Mouse (Mus musculus): ENCODE measurements around the gene Parl. TPM values are rescaled to one million over a fixed set of nuclear protein-coding genes. Genes with fewer than 3 reads are reported as not detected.

The Parl gene
- polyA plus RNA-seq, 1 experiment from 2014 or later = 110 TPM

GRCm38 (mm10) chr16:20279395-20279794 lies 22.8 kb downstream of the Parl start:
- Histone ChIP-seq H3K4me1 (replicated peaks; ENCODE audit: insufficient read depth, low read length) (no peaks in the 10 kb centered on the region), H3K4me3 (replicated peaks; ENCODE audit: low read depth, low read length) (no peak overlapping the region), H3K9me3 (replicated peaks; ENCODE audit: low read length) (no peaks in the 10 kb centered on the region), H3K4me2 (ENCODE audit: low read length) (no peak overlapping the region), H3K27me3 (ENCODE audit: insufficient read depth, low read length) (no peaks in the 10 kb centered on the region), H3K9ac (ENCODE audit: low read depth, low read length) (no peak overlapping the region), H3K27ac (no peak overlapping the region), H3K36me3 (ENCODE audit: insufficient read depth, low read length) (peaks cover 36% of the 10 kb centered on the region)
- DNase-seq (ENCODE audit: low spot score) (no peak), ATAC-seq (replicated peaks; ENCODE audit: low FRiP score, low read depth) (no peak)
- TF ChIP-seq CTCF (IDR thresholded peaks at IDR 0.05; ENCODE audit: low read depth) = no peak
- 91% methylated on average over 5 of the region's 5 CpGs for WGBS

GRCm38 (mm10) chr16:20272994-20273393 lies 29.2 kb downstream of the Parl start:
- H3K4me2 ChIP-seq (ENCODE audit: low read length) = no peak overlapping the region
- H3K4me1 ChIP-seq (replicated peaks; ENCODE audit: insufficient read depth, low read length) = no peaks in the 10 kb centered on the region
- H3K9ac ChIP-seq (ENCODE audit: low read depth, low read length) = no peak overlapping the region
- no peaks in the 10 kb centered on the region for H3K36me3 ChIP-seq (ENCODE audit: insufficient read depth, low read length)
- ATAC-seq (replicated peaks; ENCODE audit: low FRiP score, low read depth) (no peak), DNase-seq (ENCODE audit: low spot score) (no peak)
- WGBS = 28% methylated on average over 3 of the region's 3 CpGs
- no peak overlapping the region for H3K4me3 ChIP-seq (replicated peaks; ENCODE audit: low read depth, low read length)
- H3K9me3 ChIP-seq (replicated peaks; ENCODE audit: low read length) = no peaks in the 10 kb centered on the region
- H3K27me3 ChIP-seq (ENCODE audit: insufficient read depth, low read length) = no peaks in the 10 kb centered on the region
- no peak overlapping the region for H3K27ac ChIP-seq
- no peak for TF ChIP-seq CTCF (IDR thresholded peaks at IDR 0.05; ENCODE audit: low read depth)

- TF ChIP-seq CTCF (IDR thresholded peaks at IDR 0.05; ENCODE audit: low read depth) = no peak
- no peak overlapping the region for H3K9ac ChIP-seq (ENCODE audit: low read depth, low read length)
- H3K4me2 ChIP-seq (ENCODE audit: low read length) = no peak overlapping the region
- H3K4me1 ChIP-seq (replicated peaks; ENCODE audit: insufficient read depth, low read length) = no peaks in the 10 kb centered on the region
- no peaks in the 10 kb centered on the region for H3K9me3 ChIP-seq (replicated peaks; ENCODE audit: low read length)
- H3K36me3 ChIP-seq (ENCODE audit: insufficient read depth, low read length) = no peaks in the 10 kb centered on the region
- no peak for DNase-seq (ENCODE audit: low spot score)
- ATAC-seq (replicated peaks; ENCODE audit: low FRiP score, low read depth) = no peak
- no peak overlapping the region for H3K4me3 ChIP-seq (replicated peaks; ENCODE audit: low read depth, low read length)
- 77% methylated on average over 4 of the region's 4 CpGs for WGBS
- no peak overlapping the region for H3K27ac ChIP-seq
- H3K27me3 ChIP-seq (ENCODE audit: insufficient read depth, low read length) = no peaks in the 10 kb centered on the region
Measured at GRCm38 (mm10) chr16:20271339-20271738, 30.8 kb downstream of the Parl start.

- Histone ChIP-seq H3K9me3 (replicated peaks; ENCODE audit: low read length) (no peaks in the 10 kb centered on the region), H3K27ac (no peak overlapping the region), H3K9ac (ENCODE audit: low read depth, low read length) (no peak overlapping the region), H3K27me3 (ENCODE audit: insufficient read depth, low read length) (no peaks in the 10 kb centered on the region), H3K4me2 (ENCODE audit: low read length) (no peak overlapping the region), H3K4me3 (replicated peaks; ENCODE audit: low read depth, low read length) (no peak overlapping the region), H3K36me3 (ENCODE audit: insufficient read depth, low read length) (no peaks in the 10 kb centered on the region), H3K4me1 (replicated peaks; ENCODE audit: insufficient read depth, low read length) (no peaks in the 10 kb centered on the region)
- ATAC-seq (replicated peaks; ENCODE audit: low FRiP score, low read depth) (no peak), DNase-seq (ENCODE audit: low spot score) (no peak)
- no peak for TF ChIP-seq CTCF (IDR thresholded peaks at IDR 0.05; ENCODE audit: low read depth)
- 73% methylated on average over 7 of the region's 7 CpGs for WGBS
Measured at GRCm38 (mm10) chr16:20265089-20265488, 37.1 kb downstream of the Parl start.

- H3K27me3 ChIP-seq (ENCODE audit: insufficient read depth, low read length) = no peaks in the 10 kb centered on the region
- no peak overlapping the region for H3K4me2 ChIP-seq (ENCODE audit: low read length)
- H3K4me1 ChIP-seq (replicated peaks; ENCODE audit: insufficient read depth, low read length) = no peaks in the 10 kb centered on the region
- TF ChIP-seq CTCF (IDR thresholded peaks at IDR 0.05; ENCODE audit: low read depth) = no peak
- no peak for DNase-seq (ENCODE audit: low spot score)
- ATAC-seq (replicated peaks; ENCODE audit: low FRiP score, low read depth) = no peak
- no peak overlapping the region for H3K4me3 ChIP-seq (replicated peaks; ENCODE audit: low read depth, low read length)
- H3K9ac ChIP-seq (ENCODE audit: low read depth, low read length) = no peak overlapping the region
- no peak overlapping the region for H3K27ac ChIP-seq
- 85% methylated on average over 5 of the region's 5 CpGs for WGBS
- no peaks in the 10 kb centered on the region for H3K9me3 ChIP-seq (replicated peaks; ENCODE audit: low read length)
- no peaks in the 10 kb centered on the region for H3K36me3 ChIP-seq (ENCODE audit: insufficient read depth, low read length)
Measured at GRCm38 (mm10) chr16:20257926-20258325, 44.3 kb downstream of the Parl start.

- Histone ChIP-seq H3K9me3 (replicated peaks; ENCODE audit: low read length) (no peaks in the 10 kb centered on the region), H3K4me3 (replicated peaks; ENCODE audit: low read depth, low read length) (no peak overlapping the region), H3K27ac (no peak overlapping the region), H3K4me1 (replicated peaks; ENCODE audit: insufficient read depth, low read length) (no peaks in the 10 kb centered on the region), H3K36me3 (ENCODE audit: insufficient read depth, low read length) (no peaks in the 10 kb centered on the region), H3K27me3 (ENCODE audit: insufficient read depth, low read length) (no peaks in the 10 kb centered on the region), H3K9ac (ENCODE audit: low read depth, low read length) (no peak overlapping the region), H3K4me2 (ENCODE audit: low read length) (no peak overlapping the region)
- 79% methylated on average over 9 of the region's 9 CpGs for WGBS
- no peak for TF ChIP-seq CTCF (IDR thresholded peaks at IDR 0.05; ENCODE audit: low read depth)
- no peak for DNase-seq (ENCODE audit: low spot score)
- ATAC-seq (replicated peaks; ENCODE audit: low FRiP score, low read depth) = no peak
Measured at GRCm38 (mm10) chr16:20248442-20249174, 53.6 kb downstream of the Parl start.

GRCm38 (mm10) chr16:20247103-20247502 lies 55.1 kb downstream of the Parl start:
- DNase-seq (ENCODE audit: low spot score) (no peak), ATAC-seq (replicated peaks; ENCODE audit: low FRiP score, low read depth) (no peak)
- no peak for TF ChIP-seq CTCF (IDR thresholded peaks at IDR 0.05; ENCODE audit: low read depth)
- H3K27ac ChIP-seq = no peak overlapping the region
- H3K27me3 ChIP-seq (ENCODE audit: insufficient read depth, low read length) = no peaks in the 10 kb centered on the region
- H3K4me1 ChIP-seq (replicated peaks; ENCODE audit: insufficient read depth, low read length) = no peaks in the 10 kb centered on the region
- H3K4me2 ChIP-seq (ENCODE audit: low read length) = no peak overlapping the region
- no peaks in the 10 kb centered on the region for H3K36me3 ChIP-seq (ENCODE audit: insufficient read depth, low read length)
- no peak overlapping the region for H3K9ac ChIP-seq (ENCODE audit: low read depth, low read length)
- no peaks in the 10 kb centered on the region for H3K9me3 ChIP-seq (replicated peaks; ENCODE audit: low read length)
- no peak overlapping the region for H3K4me3 ChIP-seq (replicated peaks; ENCODE audit: low read depth, low read length)

Data from kidney, postnatal 0 days (tissue).